Mouse (Mus musculus) right cerebral cortex, postnatal 25 days (tissue): ENCODE data around the gene Wipf1.

Experiments used
- DNase-seq: peaks from one replicate; pipeline ENCODE4 v3.0.0; 2022

Wipf1 gene

DNA sequence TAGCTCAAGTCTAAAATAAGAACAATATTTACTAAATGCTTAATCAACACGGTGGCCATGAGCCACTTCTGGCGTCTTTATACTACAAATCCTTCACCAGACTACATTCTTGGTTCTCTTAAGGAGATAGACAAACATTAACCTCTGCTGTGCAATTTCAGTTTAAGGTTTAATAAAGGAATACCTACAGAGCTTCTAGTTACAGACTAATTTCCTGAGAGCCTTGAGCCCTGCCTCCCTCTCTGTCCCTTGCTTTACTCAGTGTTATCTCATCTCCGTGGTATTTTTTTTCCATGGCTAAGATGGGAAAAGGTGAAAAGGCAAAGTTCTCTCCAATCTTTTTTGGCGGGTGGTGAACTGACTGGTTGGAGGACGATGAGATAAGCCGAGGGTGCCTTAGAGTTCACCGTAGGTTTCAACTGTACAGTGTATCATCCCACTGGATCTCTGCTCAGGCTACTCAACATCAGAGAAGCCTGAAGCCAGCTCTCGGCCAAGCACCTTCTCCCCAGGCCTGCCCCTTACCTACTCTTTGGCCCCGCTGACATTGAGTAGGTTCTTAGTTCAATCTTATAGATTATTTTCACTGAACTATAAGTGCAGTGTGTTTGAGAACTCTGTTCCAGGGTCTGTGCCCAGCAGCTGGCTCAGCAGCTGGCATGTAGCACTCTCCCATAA lies 149.1 kb downstream of the Wipf1 start:
- DNase-seq, result no peak

DNA sequence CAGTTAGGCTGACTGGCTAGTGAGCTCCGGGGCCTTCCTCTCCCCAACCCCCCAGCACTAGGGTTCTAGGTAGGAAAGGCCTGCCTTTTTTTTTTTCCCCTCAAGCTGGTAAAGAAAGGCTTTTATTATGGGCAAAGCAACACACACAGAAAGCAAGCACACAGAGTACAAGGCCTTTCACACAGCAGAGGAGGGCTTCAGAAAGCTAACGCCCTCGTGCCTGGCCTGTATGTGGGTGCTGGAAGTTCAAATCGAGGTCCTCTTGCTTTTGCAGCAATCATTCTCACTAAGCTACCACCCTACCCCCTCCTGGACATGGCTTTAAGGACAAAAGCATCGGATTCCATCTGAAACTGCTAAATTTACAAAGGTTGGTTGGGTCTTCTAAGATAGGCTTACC lies 149.9 kb downstream of the Wipf1 start:
- no peak for DNase-seq
